9 mouse cellular contexts compared by ENCODE assay signal in genomic region chr13:34238646-34239290, GRCm38 (mm10).
A peak's percentile ranks its signal among the peaks of the same experiment; 100 is the strongest.
DNase-seq lines count a peak whose midpoint lies in the region; ATAC-seq lines count a peak whose summit lies in the region.
"Had no signal": no experiment of that assay in that cellular context is flagged by ENCODE, and none has a peak within 500 bp of the region (broad histone marks: within the 10 kb centered on the region; RNA-seq: fewer than 3 reads in every experiment).

No protein-coding gene starts in this region.

- H3K4me2 ChIP-seq in hindbrain, embryonic 12.5 days (replicated peaks) = peak overlapping the region; percentile 5; the same call in 1 of the 2 replicates
- H3K4me2 ChIP-seq in midbrain, embryonic 13.5 days (replicated peaks) = peak overlapping the region; percentile 27

- H3K4me1 ChIP-seq in hindbrain, embryonic 12.5 days = peaks cover 51% of the 10 kb centered on the region
- peaks cover 55% of the 10 kb centered on the region for H3K4me1 ChIP-seq in midbrain, embryonic 13.5 days (replicated peaks)

- H3K9ac ChIP-seq in hindbrain, embryonic 12.5 days = no peak overlapping the region
- H3K9ac ChIP-seq in midbrain, embryonic 13.5 days (replicated peaks) = no peak overlapping the region; the same call in 1 of the 2 replicates

- H3K9me3 ChIP-seq in hindbrain, embryonic 12.5 days (replicated peaks) = no peaks in the 10 kb centered on the region
- H3K9me3 ChIP-seq in midbrain, embryonic 13.5 days = no peaks in the 10 kb centered on the region

- intact Hi-C loops in heart, postnatal 36 days (cut with DNase I) = no loop called here

- ATAC-seq in hindbrain, embryonic 12.5 days (ENCODE audit: low FRiP score) = peak; percentile 77
- peak; percentile 83 for ATAC-seq in midbrain, embryonic 13.5 days

- no peaks in the 10 kb centered on the region for H3K36me3 ChIP-seq in hindbrain, embryonic 12.5 days
- H3K36me3 ChIP-seq in midbrain, embryonic 13.5 days = no peaks in the 10 kb centered on the region

- H3K4me3 ChIP-seq in hindbrain, embryonic 12.5 days = no peak overlapping the region
- no peak overlapping the region for H3K4me3 ChIP-seq in midbrain, embryonic 13.5 days (replicated peaks)

- peak overlapping the region; percentile 69 for H3K27ac ChIP-seq in hindbrain, embryonic 12.5 days
- H3K27ac ChIP-seq in midbrain, embryonic 13.5 days = peak overlapping the region; percentile 86

- WGBS in hindbrain, embryonic 12.5 days = 8% methylated on average over 14 of the region's 14 CpGs
- WGBS in midbrain, embryonic 13.5 days = 2% methylated on average over 14 of the region's 14 CpGs

- H3K27me3 ChIP-seq in hindbrain, embryonic 12.5 days = no peaks in the 10 kb centered on the region
- no peaks in the 10 kb centered on the region for H3K27me3 ChIP-seq in midbrain, embryonic 13.5 days

- DNase-seq in R1 (ENCODE audit: low read depth, low spot score) = peak; percentile 41
- DNase-seq in embryo, embryonic 10.5 days (ENCODE audit: low spot score) = peak; percentile 59
- DNase-seq in thymus, adult 18-20 months = no peak
- no peak for DNase-seq in heart, postnatal 36 days
- DNase-seq in layer of hippocampus, adult 11-12 months (ENCODE audit: low spot score) = no peak
- DNase-seq: cerebellum, adult 9-10 months; gastrocnemius, postnatal 36 days had no signal

Comparison
In these comparisons a context has a peak if more than half of its experiments do, and no peak if none do; other contexts are left out.
1. DNase-seq: peak in R1 (single experiment) and embryo, embryonic 10.5 days (single experiment); none in thymus, adult 18-20 months (0 of 2), heart, postnatal 36 days (0 of 2) and layer of hippocampus, adult 11-12 months (single experiment).